Mouse (Mus musculus): ENCODE results near the gene Hoxd1. TPM values are rescaled to one million over a fixed set of nuclear protein-coding genes. Genes with fewer than 3 reads are reported as not detected.

The Hoxd1 gene
- polyA plus RNA-seq, 1 experiment from 2014 or later: 1.8 TPM

- TF ChIP-seq CTCF (IDR thresholded peaks at IDR 0.05; ENCODE audit: low read depth): no peak
- H3K4me3 ChIP-seq (replicated peaks; ENCODE audit: low read depth, low read length): peak within 1 kb of the TSS; percentile 30
- WGBS: 61% methylated on average over 5 of the region's 5 CpGs
- 0 out of 2 replicates have a peak, but pooled peaks cover 4% of the 10 kb centered on the region for H3K36me3 ChIP-seq (ENCODE audit: insufficient read depth, low read length)
- no peaks in the 10 kb centered on the region for H3K27me3 ChIP-seq (ENCODE audit: insufficient read depth, low read length)
- no peaks in the 10 kb centered on the region for H3K9me3 ChIP-seq (replicated peaks; ENCODE audit: low read length)
- ATAC-seq (replicated peaks; ENCODE audit: low FRiP score, low read depth): no peak
- H3K4me2 ChIP-seq (ENCODE audit: low read length): peak within 1 kb of the TSS; percentile 65
- peaks cover 33% of the 10 kb centered on the region for H3K4me1 ChIP-seq (replicated peaks; ENCODE audit: insufficient read depth, low read length)
- no peak for DNase-seq (ENCODE audit: low spot score)
- peak within 1 kb of the TSS; percentile 76 for H3K27ac ChIP-seq
- peak within 1 kb of the TSS; percentile 59 for H3K9ac ChIP-seq (ENCODE audit: low read depth, low read length)
Observed at GRCm38 (mm10) chr2:74726551-74726950, 36.2 kb upstream of the Hoxd1 start, which contains the start of gene Gm28230. TSS of gene Gm28230 (plus strand) at chr2:74726728.

GRCm38 (mm10) chr2:74726973-74727639, 35.7 kb upstream of the Hoxd1 start:
- Histone ChIP-seq H3K4me1 (replicated peaks; ENCODE audit: insufficient read depth, low read length) (peaks cover 36% of the 10 kb centered on the region), H3K36me3 (ENCODE audit: insufficient read depth, low read length) (0 out of 2 replicates have a peak, but pooled peaks cover 4% of the 10 kb centered on the region), H3K4me3 (replicated peaks; ENCODE audit: low read depth, low read length) (peak overlapping the region; percentile 30), H3K27me3 (ENCODE audit: insufficient read depth, low read length) (no peaks in the 10 kb centered on the region), H3K9me3 (replicated peaks; ENCODE audit: low read length) (no peaks in the 10 kb centered on the region), H3K4me2 (ENCODE audit: low read length) (peak overlapping the region; percentile 65), H3K27ac (peak overlapping the region; percentile 76), H3K9ac (ENCODE audit: low read depth, low read length) (peak overlapping the region; percentile 59)
- DNase-seq (ENCODE audit: low spot score) (no peak), ATAC-seq (replicated peaks; ENCODE audit: low FRiP score, low read depth) (peak; percentile 38)
- 18% methylated on average over 43 of the region's 43 CpGs for WGBS
- TF ChIP-seq CTCF (IDR thresholded peaks at IDR 0.05; ENCODE audit: low read depth): no peak

GRCm38 (mm10) chr2:74727640-74728302, 35.0 kb upstream of the Hoxd1 start:
- TF ChIP-seq CTCF (IDR thresholded peaks at IDR 0.05; ENCODE audit: low read depth): no peak
- ATAC-seq (replicated peaks; ENCODE audit: low FRiP score, low read depth) (peak; percentile 63), DNase-seq (ENCODE audit: low spot score) (no peak)
- H3K27ac ChIP-seq: peak overlapping the region; percentile 76
- peaks cover 40% of the 10 kb centered on the region for H3K4me1 ChIP-seq (replicated peaks; ENCODE audit: insufficient read depth, low read length)
- H3K36me3 ChIP-seq (ENCODE audit: insufficient read depth, low read length): 0 out of 2 replicates have a peak, but pooled peaks cover 4% of the 10 kb centered on the region
- no peaks in the 10 kb centered on the region for H3K9me3 ChIP-seq (replicated peaks; ENCODE audit: low read length)
- H3K9ac ChIP-seq (ENCODE audit: low read depth, low read length): peak overlapping the region; percentile 59
- WGBS: 16% methylated on average over 25 of the region's 25 CpGs
- peak overlapping the region; percentile 65 for H3K4me2 ChIP-seq (ENCODE audit: low read length)
- peak overlapping the region; percentile 30 for H3K4me3 ChIP-seq (replicated peaks; ENCODE audit: low read depth, low read length)
- H3K27me3 ChIP-seq (ENCODE audit: insufficient read depth, low read length): no peaks in the 10 kb centered on the region

GRCm38 (mm10) chr2:74728303-74728680, 34.5 kb upstream of the Hoxd1 start:
- no peak for TF ChIP-seq CTCF (IDR thresholded peaks at IDR 0.05; ENCODE audit: low read depth)
- WGBS: 47% methylated on average over 13 of the region's 13 CpGs
- H3K9me3 ChIP-seq (replicated peaks; ENCODE audit: low read length): no peaks in the 10 kb centered on the region
- ATAC-seq (replicated peaks; ENCODE audit: low FRiP score, low read depth) (0 out of 2 replicates have a peak, but pooled peaks have one; percentile 17), DNase-seq (ENCODE audit: low spot score) (no peak)
- H3K36me3 ChIP-seq (ENCODE audit: insufficient read depth, low read length): 0 out of 2 replicates have a peak, but pooled peaks cover 4% of the 10 kb centered on the region
- H3K4me1 ChIP-seq (replicated peaks; ENCODE audit: insufficient read depth, low read length): peaks cover 37% of the 10 kb centered on the region; the same call in 1 of the 2 replicates
- H3K9ac ChIP-seq (ENCODE audit: low read depth, low read length): peak overlapping the region; percentile 59; the same call in 1 of the 2 replicates
- peak overlapping the region; percentile 30; the same call in 1 of the 2 replicates for H3K4me3 ChIP-seq (replicated peaks; ENCODE audit: low read depth, low read length)
- H3K27me3 ChIP-seq (ENCODE audit: insufficient read depth, low read length): no peaks in the 10 kb centered on the region
- H3K27ac ChIP-seq: peak overlapping the region; percentile 62
- peak overlapping the region; percentile 65 for H3K4me2 ChIP-seq (ENCODE audit: low read length)

- DNase-seq (ENCODE audit: low spot score) (no peak), ATAC-seq (replicated peaks; ENCODE audit: low FRiP score, low read depth) (no peak)
- Histone ChIP-seq H3K4me2 (ENCODE audit: low read length) (no peak overlapping the region), H3K9me3 (replicated peaks; ENCODE audit: low read length) (no peaks in the 10 kb centered on the region), H3K36me3 (ENCODE audit: insufficient read depth, low read length) (0 out of 2 replicates have a peak, but pooled peaks cover 4% of the 10 kb centered on the region), H3K27ac (no peak overlapping the region), H3K4me1 (replicated peaks; ENCODE audit: insufficient read depth, low read length) (peaks cover 31% of the 10 kb centered on the region), H3K27me3 (ENCODE audit: insufficient read depth, low read length) (no peaks in the 10 kb centered on the region), H3K9ac (ENCODE audit: low read depth, low read length) (no peak overlapping the region), H3K4me3 (replicated peaks; ENCODE audit: low read depth, low read length) (no peak overlapping the region)
- 58% methylated on average over 8 of the region's 8 CpGs for WGBS
- no peak for TF ChIP-seq CTCF (IDR thresholded peaks at IDR 0.05; ENCODE audit: low read depth)
Observed at GRCm38 (mm10) chr2:74730331-74730730, 32.4 kb upstream of the Hoxd1 start.

GRCm38 (mm10) chr2:74731055-74731454, 31.7 kb upstream of the Hoxd1 start:
- DNase-seq (ENCODE audit: low spot score): no peak
- Histone ChIP-seq H3K36me3 (ENCODE audit: insufficient read depth, low read length) (0 out of 2 replicates have a peak, but pooled peaks cover 4% of the 10 kb centered on the region), H3K27ac (0 out of 2 replicates have a peak overlapping the region, but pooled peaks have one; percentile 57), H3K27me3 (ENCODE audit: insufficient read depth, low read length) (no peaks in the 10 kb centered on the region), H3K4me2 (ENCODE audit: low read length) (peak overlapping the region; percentile 2; the same call in 1 of the 2 replicates), H3K9ac (ENCODE audit: low read depth, low read length) (no peak overlapping the region), H3K4me1 (replicated peaks; ENCODE audit: insufficient read depth, low read length) (peaks cover 37% of the 10 kb centered on the region), H3K4me3 (replicated peaks; ENCODE audit: low read depth, low read length) (no peak overlapping the region), H3K9me3 (replicated peaks; ENCODE audit: low read length) (no peaks in the 10 kb centered on the region)
- no peak for TF ChIP-seq CTCF (IDR thresholded peaks at IDR 0.05; ENCODE audit: low read depth)
- ATAC-seq (replicated peaks; ENCODE audit: low FRiP score, low read depth): no peak
